Mouse (Mus musculus): Measurements from ENCODE around the gene Ube2c. TPM values are rescaled to one million over a fixed set of nuclear protein-coding genes. Genes with fewer than 3 reads are reported as not detected.

Ube2c gene
- polyA plus RNA-seq, 3 experiments from 2014 or later, result 7.9 to 171 (median 15.0) TPM

GRCm38 (mm10) chr2:164823969-164824368 is 54.3 kb downstream of the Ube2c start:
- ATAC-seq, result no peak

DNA sequence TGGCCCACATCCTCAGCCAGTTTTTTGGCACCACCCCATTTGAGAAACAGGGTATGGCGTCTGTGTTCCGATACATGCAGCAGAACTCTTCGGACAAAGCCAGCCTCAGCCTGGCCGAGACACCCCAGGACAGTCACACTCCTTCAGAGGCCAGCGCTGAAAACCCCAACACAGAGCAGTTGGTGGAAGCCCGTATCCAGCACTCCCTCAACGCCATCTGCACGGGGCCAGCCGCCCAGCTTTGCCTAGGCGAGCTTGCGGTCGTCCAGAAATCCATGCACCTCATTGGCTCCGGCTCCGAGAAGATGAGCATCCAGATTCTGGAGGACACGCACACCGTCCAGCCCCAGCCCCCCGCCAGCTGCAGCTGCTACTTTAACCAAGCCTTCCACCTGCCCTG is 55.8 kb downstream of the Ube2c start:
- no peak for ATAC-seq

GRCm38 (mm10) chr2:164827146-164827850 is 57.6 kb downstream of the Ube2c start:
- no peak for ATAC-seq

Other genes with a start within 250 kb of the Ube2c start
- gene Wfdc2, start 207.5 kb upstream of the Ube2c start, polyA plus RNA-seq (2017; shearing (Covaris generic)), result not detected
- not detected for gene Spint3, start 196.4 kb upstream of the Ube2c start, polyA plus RNA-seq (2017; shearing (Covaris generic))
- gene Wfdc6a, start 184.5 kb upstream of the Ube2c start, polyA plus RNA-seq (2017; shearing (Covaris generic)), result not detected
- gene Eppin, start 176.3 kb upstream of the Ube2c start, polyA plus RNA-seq (2017; shearing (Covaris generic)), result not detected
- not detected for gene Wfdc6b, start 156.4 kb upstream of the Ube2c start, polyA plus RNA-seq (2017; shearing (Covaris generic))
- gene Wfdc8, start 156.3 kb upstream of the Ube2c start, polyA plus RNA-seq (2017; shearing (Covaris generic)), result not detected
- not detected for gene Wfdc16, start 131.1 kb upstream of the Ube2c start, polyA plus RNA-seq (2017; shearing (Covaris generic))
- not detected for gene Wfdc10, start 113.9 kb upstream of the Ube2c start, polyA plus RNA-seq (2017; shearing (Covaris generic))
- not detected for gene Wfdc9, start 113.3 kb upstream of the Ube2c start, polyA plus RNA-seq (2017; shearing (Covaris generic))
- not detected for gene Wfdc11, start 95.8 kb upstream of the Ube2c start, polyA plus RNA-seq (2017; shearing (Covaris generic))
- gene Wfdc13, start 84.8 kb upstream of the Ube2c start, polyA plus RNA-seq (2017; shearing (Covaris generic)), result not detected
- gene Spint4, start 71.4 kb upstream of the Ube2c start, polyA plus RNA-seq (2017; shearing (Covaris generic)), result not detected
- not detected for gene Spint5, start 54.6 kb upstream of the Ube2c start, polyA plus RNA-seq (2017; shearing (Covaris generic))
- not detected for gene Wfdc3, start 24.0 kb upstream of the Ube2c start, polyA plus RNA-seq (2017; shearing (Covaris generic))
- 1 to 10 TPM; 3.8 to 7.8 (median 5.0) TPM for gene Dnttip1, start 23.9 kb upstream of the Ube2c start, polyA plus RNA-seq (2017; shearing (Covaris generic))
- gene Tnnc2, start 10.1 kb downstream of the Ube2c start, polyA plus RNA-seq (2017; shearing (Covaris generic)), result not detected
- gene Snx21, start 15.9 kb downstream of the Ube2c start, polyA plus RNA-seq (2017; shearing (Covaris generic)), result 1 to 10 TPM; 5.2 to 9.7 (median 6.4) TPM
- gene Acot8, start 35.0 kb downstream of the Ube2c start, polyA plus RNA-seq (2017; shearing (Covaris generic)), result 10 to 100 TPM; 34.5 to 45.6 (median 39.3) TPM
- 1 to 10 TPM; 3.7 to 6.1 (median 4.8) TPM for gene Zswim3, start 35.2 kb downstream of the Ube2c start, polyA plus RNA-seq (2017; shearing (Covaris generic))
- 10 to 100 TPM; 17.5 to 25.7 (median 22.5) TPM for gene Zswim1, start 52.8 kb downstream of the Ube2c start, polyA plus RNA-seq (2017; shearing (Covaris generic))
- not detected for gene Spata25, start 58.6 kb downstream of the Ube2c start, polyA plus RNA-seq (2017; shearing (Covaris generic))
- gene Ctsa, start 63.0 kb downstream of the Ube2c start, polyA plus RNA-seq (2017; shearing (Covaris generic)), result 100 to 1,000 TPM; 206 to 247 (median 207) TPM
- gene Neurl2, start 63.6 kb downstream of the Ube2c start, polyA plus RNA-seq (2017; shearing (Covaris generic)), result 1 to 10 TPM; 1.0 to 2.7 (median 1.1) TPM
- gene Pltp, start 87.8 kb downstream of the Ube2c start, polyA plus RNA-seq (2017; shearing (Covaris generic)), result 1 to 10 TPM in 2 of 3 experiments, under 1 TPM in 1; 0.50 to 3.0 (median 1.3) TPM
- gene Pcif1, start 109.4 kb downstream of the Ube2c start, polyA plus RNA-seq (2017; shearing (Covaris generic)), result 100 to 1,000 TPM; 110 to 126 (median 112) TPM
- gene Zfp335, start 141.9 kb downstream of the Ube2c start, polyA plus RNA-seq (2017; shearing (Covaris generic)), result 1 to 10 TPM; 6.2 to 7.4 (median 6.8) TPM
- gene Mmp9, start 170.9 kb downstream of the Ube2c start, polyA plus RNA-seq (2017; shearing (Covaris generic)), result 1 to 10 TPM; 1.3 to 2.6 (median 2.6) TPM
- gene Slc12a5, start 190.9 kb downstream of the Ube2c start, polyA plus RNA-seq (2017; shearing (Covaris generic)), result under 1 TPM in 2 of 3 experiments, not detected in 1; 0.21 to 0.33 TPM

Measured in inflammation-experienced regulatory T-cells, adult 6 months (primary cell).